Mouse (Mus musculus) midbrain, embryonic 14.5 days (tissue): ENCODE measurements around the gene Tmtc4. TPM values are rescaled to one million over a fixed set of nuclear protein-coding genes. Genes with fewer than 3 reads are reported as not detected.

Experiments used
- ATAC-seq: fragments of 200-750 bp; cut with Nextera tagmentation; 2 replicates; pipeline ENCODE4 v1.8.0; 2017; ENCODE audit warnings: moderate number of reproducible peaks, moderate library complexity; ENCODE audit not compliant: low FRiP score, low TSS enrichment
- DNase-seq: peaks from one replicate; pipeline ENCODE4 v3.0.0-alpha.2; 2015
- H3K27ac ChIP-seq: fragments of 300-500 bp; sonication (generic); replicated peaks from 2 replicates; pipeline ENCODE4 v1.5.1; 2014; ENCODE audit warnings: mild to moderate bottlenecking, low read depth, low read length, moderate library complexity
- H3K27me3 ChIP-seq: fragments of 300-500 bp; sonication (generic); 2 replicates; pipeline ENCODE4 v1.6.1; 2014; ENCODE audit warnings: low read length, control low read depth, mixed read lengths; ENCODE audit not compliant: control insufficient read depth, insufficient read depth
- H3K36me3 ChIP-seq: fragments of 300-500 bp; sonication (generic); 2 replicates; pipeline ENCODE4 v1.6.1; 2014; ENCODE audit warnings: low read length, control low read depth; ENCODE audit not compliant: control insufficient read depth, insufficient read depth
- H3K4me1 ChIP-seq: fragments of 300-500 bp; sonication (generic); 2 replicates; pipeline ENCODE4 v1.6.1; 2014; ENCODE audit warnings: mild to moderate bottlenecking, antibody characterized with exemption, low read length, control low read depth; ENCODE audit not compliant: control insufficient read depth, insufficient read depth
- H3K4me2 ChIP-seq: fragments of 300-500 bp; sonication (generic); 2 replicates; pipeline ENCODE4 v1.6.1; 2014; ENCODE audit warnings: mild to moderate bottlenecking, low read length, moderate library complexity
- H3K4me3 ChIP-seq: fragments of 300-500 bp; sonication (generic); replicated peaks from 2 replicates; pipeline ENCODE4 v1.5.1; 2014; ENCODE audit warnings: low read depth, low read length
- H3K9ac ChIP-seq: fragments of 300-500 bp; sonication (generic); replicated peaks from 2 replicates; pipeline ENCODE4 v1.6.1; 2014; ENCODE audit warnings: mild to moderate bottlenecking, low read length, moderate library complexity
- H3K9me3 ChIP-seq: fragments of 300-500 bp; sonication (generic); 2 replicates; pipeline ENCODE4 v1.6.1; 2016; ENCODE audit warnings: low read length, control low read depth, mixed read lengths; ENCODE audit not compliant: control insufficient read depth
- WGBS: fragments of 180-500 bp; shearing (Covaris S2); extraction: QIAGEN DNeasy Blood & Tissue Kit; methylation state at CpG from one replicate; pipeline ENCODE4 v1.1.7; 2014; 5-methylcytosine and 5-hydroxymethylcytosine counted together
- polyA plus RNA-seq: library from polyadenylated mRNA; unstranded; fragments of >200 nt; fragmentation: Nextera tagmentation; extraction: Ambion mirVana; gene quantifications from 2 replicates; pipeline ENCODE4 v1.2.1, GENCODE M21; 2014

Gene Tmtc4
- polyA plus RNA-seq, 1 experiment from 2014 or later = 61.8 TPM

DNA sequence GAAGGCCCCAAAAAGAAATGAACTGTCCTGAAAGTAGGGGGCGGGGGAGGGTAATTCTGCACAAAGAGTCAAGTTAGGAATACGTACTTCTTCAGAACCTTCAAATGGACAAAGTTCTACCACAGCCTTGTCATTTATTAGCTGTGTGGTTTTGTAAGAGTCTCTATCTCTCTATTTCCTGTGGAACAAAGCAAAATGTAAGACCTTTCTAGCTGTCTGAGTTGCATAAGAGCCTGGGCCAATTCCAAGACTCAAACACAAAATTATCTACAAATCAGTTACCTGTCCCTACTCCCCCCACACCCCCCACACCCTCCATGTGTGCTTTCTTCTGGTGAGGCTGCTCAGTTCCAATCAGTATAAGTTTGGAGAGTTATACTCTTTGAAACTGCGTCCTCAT is 5.0 kb downstream of the Tmtc4 start:
- no peaks in the 10 kb centered on the region for H3K27me3 ChIP-seq
- no peak overlapping the region for H3K4me2 ChIP-seq
- 0 out of 2 replicates have a peak, but pooled peaks cover 4% of the 10 kb centered on the region for H3K36me3 ChIP-seq
- peaks cover 20% of the 10 kb centered on the region for H3K4me1 ChIP-seq
- no peak for DNase-seq
- no peak overlapping the region for H3K4me3 ChIP-seq
- no peaks in the 10 kb centered on the region for H3K9me3 ChIP-seq
- no peak for ATAC-seq
- WGBS = 92% methylated on average over 3 of the region's 3 CpGs
- no peak overlapping the region for H3K9ac ChIP-seq
- no peak overlapping the region for H3K27ac ChIP-seq

- H3K27ac ChIP-seq = no peak overlapping the region
- H3K9ac ChIP-seq = no peak overlapping the region
- no peak overlapping the region for H3K4me3 ChIP-seq
- no peak for ATAC-seq
- H3K9me3 ChIP-seq = no peaks in the 10 kb centered on the region
- WGBS = 74% methylated on average over 1 of the region's 1 CpGs
- H3K4me1 ChIP-seq = peaks cover 18% of the 10 kb centered on the region
- H3K4me2 ChIP-seq = no peak overlapping the region
- no peaks in the 10 kb centered on the region for H3K27me3 ChIP-seq
- H3K36me3 ChIP-seq = peaks cover 4% of the 10 kb centered on the region; the same call in 1 of the 2 replicates
- DNase-seq = no peak
Observed at GRCm38 (mm10) chr14:122977797-122978140, 6.1 kb downstream of the Tmtc4 start.

GRCm38 (mm10) chr14:122977056-122977796 is 6.6 kb downstream of the Tmtc4 start:
- H3K4me1 ChIP-seq = peaks cover 16% of the 10 kb centered on the region
- peaks cover 4% of the 10 kb centered on the region; the same call in 1 of the 2 replicates for H3K36me3 ChIP-seq
- H3K4me2 ChIP-seq = no peak overlapping the region
- H3K27me3 ChIP-seq = no peaks in the 10 kb centered on the region
- no peak overlapping the region for H3K4me3 ChIP-seq
- ATAC-seq (no peak), DNase-seq (no peak)
- no peak overlapping the region for H3K27ac ChIP-seq
- H3K9me3 ChIP-seq = no peaks in the 10 kb centered on the region
- H3K9ac ChIP-seq = no peak overlapping the region
- WGBS = 89% methylated on average over 9 of the region's 9 CpGs

GRCm38 (mm10) chr14:122974854-122975570 is 8.8 kb downstream of the Tmtc4 start:
- Histone ChIP-seq H3K9me3 (no peaks in the 10 kb centered on the region), H3K4me3 (no peak overlapping the region), H3K9ac (no peak overlapping the region), H3K4me1 (0 out of 2 replicates have a peak, but pooled peaks cover 3% of the 10 kb centered on the region), H3K36me3 (peaks cover 18% of the 10 kb centered on the region), H3K27ac (no peak overlapping the region), H3K27me3 (no peaks in the 10 kb centered on the region), H3K4me2 (no peak overlapping the region)
- 58% methylated on average over 3 of the region's 3 CpGs for WGBS
- ATAC-seq (no peak), DNase-seq (no peak)

GRCm38 (mm10) chr14:122973091-122973490 is 10.7 kb downstream of the Tmtc4 start:
- no peak overlapping the region for H3K9ac ChIP-seq
- H3K4me1 ChIP-seq = 0 out of 2 replicates have a peak, but pooled peaks cover 3% of the 10 kb centered on the region
- WGBS = 97% methylated on average over 2 of the region's 2 CpGs
- peaks cover 35% of the 10 kb centered on the region for H3K36me3 ChIP-seq
- H3K27me3 ChIP-seq = no peaks in the 10 kb centered on the region
- ATAC-seq = no peak
- H3K27ac ChIP-seq = no peak overlapping the region
- H3K9me3 ChIP-seq = no peaks in the 10 kb centered on the region
- H3K4me3 ChIP-seq = no peak overlapping the region
- DNase-seq = no peak
- H3K4me2 ChIP-seq = no peak overlapping the region

DNA sequence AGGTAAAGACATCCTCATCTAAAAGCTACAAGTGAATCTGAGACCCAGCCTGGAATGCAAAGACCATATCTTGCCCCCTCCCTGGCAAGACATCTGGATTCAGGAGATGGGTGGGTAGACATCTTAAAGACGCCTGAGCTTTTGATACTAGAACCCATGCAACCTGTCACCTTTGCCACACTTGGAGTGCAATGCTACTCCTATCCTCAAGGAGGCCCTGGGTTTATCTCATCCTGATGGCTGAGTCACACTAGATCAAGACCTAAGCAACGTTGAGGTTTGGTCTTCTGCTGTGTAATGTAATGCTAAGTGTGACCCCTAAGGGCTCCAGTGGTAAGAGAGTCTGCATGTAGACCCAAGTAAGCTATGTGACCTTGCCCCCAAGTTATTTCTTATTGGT is 15.8 kb downstream of the Tmtc4 start:
- WGBS = 81% methylated on average over 2 of the region's 2 CpGs
- no peaks in the 10 kb centered on the region for H3K9me3 ChIP-seq
- peaks cover 43% of the 10 kb centered on the region for H3K36me3 ChIP-seq
- ATAC-seq (no peak), DNase-seq (no peak)
- H3K4me1 ChIP-seq = no peaks in the 10 kb centered on the region
- no peak overlapping the region for H3K9ac ChIP-seq
- H3K27me3 ChIP-seq = no peaks in the 10 kb centered on the region
- H3K4me2 ChIP-seq = no peak overlapping the region
- no peak overlapping the region for H3K27ac ChIP-seq
- no peak overlapping the region for H3K4me3 ChIP-seq

GRCm38 (mm10) chr14:122957941-122958340 is 25.9 kb downstream of the Tmtc4 start:
- Histone ChIP-seq H3K4me2 (no peak overlapping the region), H3K4me3 (no peak overlapping the region), H3K9me3 (no peaks in the 10 kb centered on the region), H3K27ac (no peak overlapping the region), H3K27me3 (no peaks in the 10 kb centered on the region), H3K9ac (no peak overlapping the region), H3K36me3 (peaks cover 15% of the 10 kb centered on the region; the same call in 1 of the 2 replicates), H3K4me1 (no peaks in the 10 kb centered on the region)
- 83% methylated on average over 8 of the region's 8 CpGs for WGBS
- peak; percentile 67 for DNase-seq
- ATAC-seq = peak; percentile 82

- Histone ChIP-seq H3K4me1 (no peaks in the 10 kb centered on the region), H3K9ac (no peak overlapping the region), H3K4me2 (no peak overlapping the region), H3K27ac (no peak overlapping the region), H3K27me3 (no peaks in the 10 kb centered on the region), H3K4me3 (no peak overlapping the region), H3K36me3 (peaks cover 10% of the 10 kb centered on the region; the same call in 1 of the 2 replicates), H3K9me3 (no peaks in the 10 kb centered on the region)
- peak; percentile 86 for DNase-seq
- 19% methylated on average over 1 of the region's 1 CpGs for WGBS
- no peak for ATAC-seq
Observed at GRCm38 (mm10) chr14:122953331-122953730, 30.5 kb downstream of the Tmtc4 start.
